Mouse (Mus musculus) gastrocnemius, adult 2 months (tissue): ENCODE measurements around the gene Acaca. TPM values are rescaled to one million over a fixed set of nuclear protein-coding genes. Genes with fewer than 3 reads are reported as not detected.

Experiments used
- DNase-seq: peaks from one replicate; pipeline ENCODE4 v3.0.0; 2022
- H3K27ac ChIP-seq: fragments of 200-600 bp; 2 replicates; pipeline ENCODE4 v1.8.1; 2022; ENCODE audit warnings: mild to moderate bottlenecking
- H3K4me3 ChIP-seq: fragments of 200-600 bp; 2 replicates; pipeline ENCODE4 v1.8.1; 2022; ENCODE audit warnings: mild to moderate bottlenecking, moderate library complexity
- CTCF ChIP-seq: fragments of 200-600 bp; IDR thresholded peaks from 2 replicates; pipeline ENCODE4 v1.8.1; 2022; ENCODE audit warnings: antibody characterized with exemption, mild to moderate bottlenecking, moderate library complexity
- intact Hi-C: fragments of 180-260 bp; cut with DNase I; formaldehyde crosslinking; loops from one replicate; pipeline ENCODE4 v1.15.1; 2025
- total RNA-seq, 2 experiments: library from RNA; stranded (reverse); gene quantifications; 2 replicates each; pipeline ENCODE4 v1.2.3; 2021

The Acaca gene
- total RNA-seq, 2 experiments from 2014 or later = 14.9 to 22.8 TPM

- intact Hi-C loops = no loop called here
Observed at GRCm38 (mm10) chr11:84194751-84195150, 65.3 kb downstream of the Acaca start.

GRCm38 (mm10) chr11:84197607-84198402, 68.3 kb downstream of the Acaca start:
- H3K27ac ChIP-seq = peak overlapping the region; percentile 81
- intact Hi-C loops = no loop called here

More at GRCm38 (mm10) chr11:84194751-84195150, 65.3 kb downstream of the Acaca start:
- Histone ChIP-seq H3K4me3 (no peak overlapping the region), H3K27ac (no peak overlapping the region)
- no peak for TF ChIP-seq CTCF
- DNase-seq = no peak

GRCm38 (mm10) chr11:84205776-84206175, 76.3 kb downstream of the Acaca start:
- no peak overlapping the region for H3K27ac ChIP-seq
- intact Hi-C loops = no loop called here
- DNase-seq = no peak
- TF ChIP-seq CTCF = no peak
- H3K4me3 ChIP-seq = no peak overlapping the region

More at GRCm38 (mm10) chr11:84197607-84198402, 68.3 kb downstream of the Acaca start:
- DNase-seq = peak; percentile 74
- no peak overlapping the region for H3K4me3 ChIP-seq
- TF ChIP-seq CTCF = no peak

GRCm38 (mm10) chr11:84210876-84211275, 81.4 kb downstream of the Acaca start:
- no peak overlapping the region for H3K4me3 ChIP-seq
- H3K27ac ChIP-seq = no peak overlapping the region
- intact Hi-C loops = no loop called here
- no peak for TF ChIP-seq CTCF
- no peak for DNase-seq

GRCm38 (mm10) chr11:84218951-84219350, 89.5 kb downstream of the Acaca start:
- Histone ChIP-seq H3K27ac (no peak overlapping the region), H3K4me3 (no peak overlapping the region)
- intact Hi-C loops = no loop called here
- no peak for DNase-seq
- no peak for TF ChIP-seq CTCF

GRCm38 (mm10) chr11:84243562-84243961, 114.1 kb downstream of the Acaca start:
- no peak overlapping the region for H3K4me3 ChIP-seq
- DNase-seq = peak; percentile 51
- TF ChIP-seq CTCF = peak; percentile 83
- no peak overlapping the region for H3K27ac ChIP-seq
- intact Hi-C loops = loop anchor here (1.0 to 10.0 kb wide), 2 partner anchors 63 to 99 kb away; no protein-coding TSS in a partner anchor

- DNase-seq = no peak
- TF ChIP-seq CTCF = no peak
Observed at GRCm38 (mm10) chr11:84247370-84247769, 117.9 kb downstream of the Acaca start.

GRCm38 (mm10) chr11:84251170-84251569, 121.7 kb downstream of the Acaca start:
- H3K4me3 ChIP-seq = no peak overlapping the region
- intact Hi-C loops = no loop called here
- no peak for TF ChIP-seq CTCF
- H3K27ac ChIP-seq = no peak overlapping the region
- no peak for DNase-seq

More at GRCm38 (mm10) chr11:84247370-84247769, 117.9 kb downstream of the Acaca start:
- intact Hi-C loops = loop anchor here (10.0 kb wide), 1 partner anchor 103 kb away; no protein-coding TSS in a partner anchor
- Histone ChIP-seq H3K4me3 (no peak overlapping the region), H3K27ac (no peak overlapping the region)

- no peak for DNase-seq
- H3K4me3 ChIP-seq = no peak overlapping the region
- H3K27ac ChIP-seq = no peak overlapping the region
- no peak for TF ChIP-seq CTCF
- intact Hi-C loops = no loop called here
Observed at GRCm38 (mm10) chr11:84252425-84252824, 123.0 kb downstream of the Acaca start.

GRCm38 (mm10) chr11:84255879-84256278, 126.4 kb downstream of the Acaca start:
- intact Hi-C loops = no loop called here
- Histone ChIP-seq H3K27ac (no peak overlapping the region), H3K4me3 (no peak overlapping the region)
- no peak for DNase-seq
- TF ChIP-seq CTCF = no peak

GRCm38 (mm10) chr11:84258053-84258710, 128.7 kb downstream of the Acaca start:
- no peak for TF ChIP-seq CTCF
- DNase-seq = no peak
- Histone ChIP-seq H3K4me3 (no peak overlapping the region), H3K27ac (no peak overlapping the region)
- intact Hi-C loops = no loop called here

GRCm38 (mm10) chr11:84264490-84264889, 135.0 kb downstream of the Acaca start:
- no peak for DNase-seq
- H3K27ac ChIP-seq = no peak overlapping the region
- TF ChIP-seq CTCF = peak; percentile 76
- intact Hi-C loops = loop anchor here (1.0 to 2.0 kb wide), 2 partner anchors 165 to 530 kb away; no protein-coding TSS in a partner anchor
- no peak overlapping the region for H3K4me3 ChIP-seq

GRCm38 (mm10) chr11:84268068-84268467, 138.6 kb downstream of the Acaca start:
- peak; percentile 56 for TF ChIP-seq CTCF
- intact Hi-C loops = loop anchor here (5.0 kb wide), 1 partner anchor 39 kb away; no protein-coding TSS in a partner anchor
- no peak for DNase-seq
- Histone ChIP-seq H3K27ac (no peak overlapping the region), H3K4me3 (no peak overlapping the region)
